Comparison of ENCODE assay signal across 30 mouse cellular contexts in the genomic region with DNA sequence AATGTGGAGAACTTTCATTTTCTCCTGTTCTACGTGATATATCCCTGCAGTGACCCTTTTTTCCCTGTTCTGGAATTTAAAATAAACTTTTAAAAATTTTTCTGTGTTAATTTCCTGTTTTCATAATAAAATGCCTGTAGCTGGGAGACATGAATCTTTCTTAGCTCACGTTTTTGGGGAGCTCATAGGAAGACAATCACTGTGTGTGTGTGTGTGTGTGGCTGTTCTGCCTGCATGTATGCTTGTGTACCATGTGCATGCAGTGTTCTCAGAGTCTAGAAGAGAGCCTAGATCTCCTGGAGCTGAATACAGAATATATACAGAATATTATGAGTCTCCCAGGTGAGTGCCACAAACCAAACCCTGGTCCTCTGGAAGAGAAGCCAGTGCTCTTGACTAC. TPM values are rescaled to one million over a fixed set of nuclear protein-coding genes. Genes with fewer than 3 reads are reported as not detected.
"Had no signal": no experiment of that assay in that cellular context is flagged by ENCODE, and none has a peak within 500 bp of the region (broad histone marks: within the 10 kb centered on the region; RNA-seq: fewer than 3 reads in every experiment).

No protein-coding gene starts in this region.

- H3K4me1 ChIP-seq: limb, embryonic 13.5 days had no signal

- H3K9me3 ChIP-seq: heart, embryonic 10.5 days; heart, embryonic 12.5 days; hindbrain, embryonic 10.5 days; hindbrain, embryonic 12.5 days; intestine, embryonic 15.5 days; kidney, embryonic 15.5 days; limb, embryonic 13.5 days; limb, embryonic 15.5 days had no signal

- H3K4me3 ChIP-seq: limb, embryonic 13.5 days; limb, embryonic 15.5 days had no signal

- H3K27me3 ChIP-seq: hindbrain, embryonic 12.5 days; intestine, embryonic 15.5 days; kidney, embryonic 15.5 days; limb, embryonic 13.5 days; limb, embryonic 15.5 days had no signal

- H3K27ac ChIP-seq: hindbrain, embryonic 12.5 days; hindbrain, embryonic 14.5 days; limb, embryonic 13.5 days; limb, embryonic 15.5 days had no signal

- H3K4me2 ChIP-seq: limb, embryonic 15.5 days had no signal

- H3K9ac ChIP-seq: forebrain, postnatal 0 days; hindbrain, embryonic 12.5 days; limb, embryonic 13.5 days; limb, embryonic 15.5 days had no signal

- ATAC-seq: forebrain, postnatal 0 days; hindbrain, embryonic 16.5 days had no signal

- DNase-seq: forebrain, postnatal 0 days; gastrocnemius, adult 2 months; gastrocnemius, postnatal 10 days; gastrocnemius, postnatal 25 days; heart, adult 18-20 months; heart, postnatal 4 days; layer of hippocampus, adult 9-11 months; left cerebral cortex, postnatal 4 days; lung, adult 2 months had no signal

RNA-seq across cellular contexts. Expression of gene Btnl10, which starts 9.3 kb away (rescaled TPM):
- total RNA-seq: gastrocnemius, adult 2 months; gastrocnemius, postnatal 25 days; granulocyte monocyte progenitor cell, adult 5-6 weeks; heart, adult 18-20 months; heart, postnatal 25 days; heart, postnatal 4 days; layer of hippocampus, postnatal 25 days; left cerebral cortex, adult 18-20 months; left cerebral cortex, adult 8-10 months; left cerebral cortex, postnatal 25 days had no signal
- polyA plus RNA-seq: forebrain, postnatal 0 days; heart, embryonic 10.5 days; heart, embryonic 14.5 days; heart, embryonic 16.5 days; hindbrain, embryonic 12.5 days; hindbrain, embryonic 14.5 days; hindbrain, embryonic 16.5 days; inflammation-experienced regulatory T-cells, adult 6 months; intestine, postnatal 0 days; limb, embryonic 11.5 days; limb, embryonic 13.5 days had no signal

RNA-seq across cellular contexts. Expression of gene Hist3h2ba, which starts 21.7 kb away (rescaled TPM):
- total RNA-seq: gastrocnemius, adult 2 months had no signal
